Mouse (Mus musculus) forebrain, embryonic 15.5 days (tissue): ENCODE results near the gene 4930432K21Rik. TPM values are rescaled to one million over a fixed set of nuclear protein-coding genes. Genes with fewer than 3 reads are reported as not detected.
A peak's percentile ranks its signal among the peaks of the same experiment; 100 is the strongest.

Experiments used
- ATAC-seq: fragments of 200-750 bp; cut with Nextera tagmentation; replicated peaks from 2 replicates; pipeline ENCODE4 v1.8.0; 2017; ENCODE audit warnings: mild to moderate bottlenecking, moderate TSS enrichment, moderate library complexity
- H3K27ac ChIP-seq: fragments of 300-500 bp; sonication (generic); replicated peaks from 2 replicates; pipeline ENCODE4 v1.5.1; 2015; ENCODE audit warnings: mild to moderate bottlenecking, inconsistent platforms
- H3K27me3 ChIP-seq: fragments of 300-500 bp; sonication (generic); 2 replicates; pipeline ENCODE4 v1.6.1; 2015; ENCODE audit warnings: inconsistent platforms
- H3K36me3 ChIP-seq: fragments of 300-500 bp; sonication (generic); 2 replicates; pipeline ENCODE4 v1.6.1; 2015; ENCODE audit warnings: mild to moderate bottlenecking, inconsistent platforms
- H3K4me1 ChIP-seq: fragments of 300-500 bp; sonication (generic); 2 replicates; pipeline ENCODE4 v1.6.1; 2015; ENCODE audit warnings: inconsistent platforms
- H3K4me2 ChIP-seq: fragments of 300-500 bp; sonication (generic); replicated peaks from 2 replicates; pipeline ENCODE4 v1.6.1; 2015; ENCODE audit warnings: mild to moderate bottlenecking, inconsistent platforms
- H3K4me3 ChIP-seq: fragments of 300-500 bp; sonication (generic); 2 replicates; pipeline ENCODE4 v1.5.1; 2015; ENCODE audit warnings: mild to moderate bottlenecking, inconsistent platforms
- H3K9ac ChIP-seq: fragments of 300-500 bp; sonication (generic); replicated peaks from 2 replicates; pipeline ENCODE4 v1.6.1; 2015; ENCODE audit warnings: mild to moderate bottlenecking, inconsistent platforms
- H3K9me3 ChIP-seq: fragments of 300-500 bp; sonication (generic); 2 replicates; pipeline ENCODE4 v1.6.1; 2016; ENCODE audit warnings: inconsistent platforms
- WGBS: fragments of 180-500 bp; shearing (Covaris S2); methylation state at CpG from one replicate; pipeline ENCODE4 v1.1.7; 2015; ENCODE audit warnings: mixed read lengths; 5-methylcytosine and 5-hydroxymethylcytosine counted together
- polyA plus RNA-seq: library from polyadenylated mRNA; unstranded; fragments of >200 nt; fragmentation: Nextera tagmentation; extraction: Ambion mirVana; gene quantifications from 2 replicates; pipeline ENCODE4 v1.2.1, GENCODE M21; 2015

The 4930432K21Rik gene
- polyA plus RNA-seq, 1 experiment from 2014 or later = 2.7 TPM

GRCm38 (mm10) chr8:84157620-84158019 is 9.8 kb downstream of the 4930432K21Rik start:
- Histone ChIP-seq H3K36me3 (peaks cover 8% of the 10 kb centered on the region; the same call in 1 of the 2 replicates), H3K4me2 (no peak overlapping the region), H3K9ac (no peak overlapping the region), H3K9me3 (no peaks in the 10 kb centered on the region), H3K27ac (no peak overlapping the region), H3K4me1 (no peaks in the 10 kb centered on the region), H3K4me3 (no peak overlapping the region), H3K27me3 (no peaks in the 10 kb centered on the region)
- 90% methylated on average over 4 of the region's 4 CpGs for WGBS
- ATAC-seq = no peak

- ATAC-seq = no peak
- Histone ChIP-seq H3K9me3 (no peaks in the 10 kb centered on the region), H3K36me3 (peaks cover 11% of the 10 kb centered on the region; the same call in 1 of the 2 replicates), H3K4me2 (no peak overlapping the region), H3K4me1 (no peaks in the 10 kb centered on the region), H3K4me3 (no peak overlapping the region), H3K27ac (no peak overlapping the region), H3K27me3 (no peaks in the 10 kb centered on the region), H3K9ac (no peak overlapping the region)
- 93% methylated on average over 2 of the region's 2 CpGs for WGBS
Observed at GRCm38 (mm10) chr8:84167696-84168095, 19.9 kb downstream of the 4930432K21Rik start.

GRCm38 (mm10) chr8:84170096-84170495 is 22.3 kb downstream of the 4930432K21Rik start:
- 84% methylated on average over 5 of the region's 5 CpGs for WGBS
- no peak overlapping the region for H3K9ac ChIP-seq

GRCm38 (mm10) chr8:84173861-84174260 is 26.0 kb downstream of the 4930432K21Rik start:
- ATAC-seq = no peak
- 79% methylated on average over 6 of the region's 6 CpGs for WGBS
- H3K36me3 ChIP-seq = peaks cover 28% of the 10 kb centered on the region

More at GRCm38 (mm10) chr8:84170096-84170495, 22.3 kb downstream of the 4930432K21Rik start:
- Histone ChIP-seq H3K4me1 (no peaks in the 10 kb centered on the region), H3K4me2 (no peak overlapping the region), H3K27me3 (no peaks in the 10 kb centered on the region), H3K27ac (no peak overlapping the region), H3K36me3 (peaks cover 24% of the 10 kb centered on the region), H3K9me3 (no peaks in the 10 kb centered on the region), H3K4me3 (no peak overlapping the region)
- no peak for ATAC-seq

GRCm38 (mm10) chr8:84176560-84176959 is 28.7 kb downstream of the 4930432K21Rik start:
- ATAC-seq = no peak
- WGBS = 52% methylated on average over 3 of the region's 3 CpGs
- peaks cover 28% of the 10 kb centered on the region for H3K36me3 ChIP-seq
- no peaks in the 10 kb centered on the region for H3K27me3 ChIP-seq
- no peak overlapping the region for H3K4me3 ChIP-seq
- H3K9ac ChIP-seq = no peak overlapping the region
- H3K4me2 ChIP-seq = no peak overlapping the region
- peaks cover 32% of the 10 kb centered on the region for H3K4me1 ChIP-seq
- no peaks in the 10 kb centered on the region for H3K9me3 ChIP-seq
- no peak overlapping the region for H3K27ac ChIP-seq

More at GRCm38 (mm10) chr8:84173861-84174260, 26.0 kb downstream of the 4930432K21Rik start:
- Histone ChIP-seq H3K27me3 (no peaks in the 10 kb centered on the region), H3K4me2 (no peak overlapping the region), H3K4me1 (peaks cover 7% of the 10 kb centered on the region; the same call in 1 of the 2 replicates), H3K9ac (no peak overlapping the region), H3K27ac (no peak overlapping the region), H3K4me3 (no peak overlapping the region), H3K9me3 (no peaks in the 10 kb centered on the region)

- H3K4me3 ChIP-seq = no peak overlapping the region
- peaks cover 40% of the 10 kb centered on the region for H3K4me1 ChIP-seq
- no peak overlapping the region for H3K27ac ChIP-seq
- H3K4me2 ChIP-seq = no peak overlapping the region
- no peaks in the 10 kb centered on the region for H3K27me3 ChIP-seq
- H3K9ac ChIP-seq = no peak overlapping the region
- WGBS = 95% methylated on average over 3 of the region's 3 CpGs
- no peak for ATAC-seq
- H3K36me3 ChIP-seq = peaks cover 20% of the 10 kb centered on the region
- no peaks in the 10 kb centered on the region for H3K9me3 ChIP-seq
Observed at GRCm38 (mm10) chr8:84177405-84177804, 29.6 kb downstream of the 4930432K21Rik start.

GRCm38 (mm10) chr8:84178592-84178991 is 30.8 kb downstream of the 4930432K21Rik start:
- Histone ChIP-seq H3K4me2 (no peak overlapping the region), H3K36me3 (peaks cover 9% of the 10 kb centered on the region), H3K4me1 (peaks cover 46% of the 10 kb centered on the region), H3K9me3 (no peaks in the 10 kb centered on the region), H3K4me3 (no peak overlapping the region), H3K27me3 (no peaks in the 10 kb centered on the region), H3K27ac (no peak overlapping the region), H3K9ac (no peak overlapping the region)
- WGBS = 82% methylated on average over 8 of the region's 8 CpGs
- no peak for ATAC-seq

- Histone ChIP-seq H3K4me1 (peaks cover 57% of the 10 kb centered on the region), H3K4me2 (peak overlapping the region; percentile 70), H3K9ac (peak overlapping the region; percentile 53), H3K27me3 (no peaks in the 10 kb centered on the region), H3K27ac (peak overlapping the region; percentile 83), H3K9me3 (no peaks in the 10 kb centered on the region), H3K4me3 (peak overlapping the region; percentile 35), H3K36me3 (peaks cover 5% of the 10 kb centered on the region; the same call in 1 of the 2 replicates)
- no peak; the same call in 1 of the 2 replicates for ATAC-seq
- WGBS = 9% methylated on average over 4 of the region's 4 CpGs
Observed at GRCm38 (mm10) chr8:84179946-84180345, 32.1 kb downstream of the 4930432K21Rik start.

- Histone ChIP-seq H3K9ac (peak overlapping the region; percentile 53), H3K4me3 (peak overlapping the region; percentile 35), H3K27me3 (no peaks in the 10 kb centered on the region), H3K36me3 (no peaks in the 10 kb centered on the region), H3K4me2 (peak overlapping the region; percentile 70), H3K9me3 (no peaks in the 10 kb centered on the region), H3K27ac (peak overlapping the region; percentile 83), H3K4me1 (peaks cover 57% of the 10 kb centered on the region)
- WGBS = under 1% methylated on average over 16 of the region's 16 CpGs
- peak; percentile 63 for ATAC-seq
Observed at GRCm38 (mm10) chr8:84180530-84181190, 32.8 kb downstream of the 4930432K21Rik start.

- H3K4me2 ChIP-seq = peak overlapping the region; percentile 82
- ATAC-seq = 0 out of 2 replicates have a peak, but pooled peaks have one; percentile 4
- H3K27me3 ChIP-seq = no peaks in the 10 kb centered on the region; the same call in 1 of the 2 replicates
- H3K27ac ChIP-seq = peak overlapping the region; percentile 96
- no peaks in the 10 kb centered on the region for H3K36me3 ChIP-seq
- 38% methylated on average over 4 of the region's 4 CpGs for WGBS
- no peaks in the 10 kb centered on the region for H3K9me3 ChIP-seq
- H3K4me3 ChIP-seq = peak overlapping the region; percentile 78
- peak overlapping the region; percentile 98 for H3K9ac ChIP-seq
- peaks cover 61% of the 10 kb centered on the region for H3K4me1 ChIP-seq
Observed at GRCm38 (mm10) chr8:84182833-84183232, 35.0 kb downstream of the 4930432K21Rik start.

- Histone ChIP-seq H3K4me3 (peak overlapping the region; percentile 78), H3K27ac (peak overlapping the region; percentile 96), H3K36me3 (no peaks in the 10 kb centered on the region), H3K4me2 (peak overlapping the region; percentile 82), H3K27me3 (no peaks in the 10 kb centered on the region; the same call in 1 of the 2 replicates), H3K4me1 (peaks cover 57% of the 10 kb centered on the region), H3K9ac (peak overlapping the region; percentile 98), H3K9me3 (no peaks in the 10 kb centered on the region)
- WGBS = under 1% methylated on average over 77 of the region's 87 CpGs
- peak; percentile 39 for ATAC-seq
Observed at GRCm38 (mm10) chr8:84183261-84184084, 35.6 kb downstream of the 4930432K21Rik start.
